Mouse (Mus musculus) megakaryocyte, embryonic 14.5 days (primary cell): ENCODE results near the gene Vav2.

Experiments used
- FLI1 ChIP-seq: IDR thresholded peaks from 2 replicates; pipeline ENCODE4 v1.6.1; 2012; ENCODE audit warnings: low read length, inconsistent platforms, mixed read lengths
- GATA1 ChIP-seq: IDR thresholded peaks from 3 replicates; pipeline ENCODE4 v1.6.1; 2012; ENCODE audit warnings: mixed read lengths, low read length, inconsistent platforms, borderline replicate concordance

DNA sequence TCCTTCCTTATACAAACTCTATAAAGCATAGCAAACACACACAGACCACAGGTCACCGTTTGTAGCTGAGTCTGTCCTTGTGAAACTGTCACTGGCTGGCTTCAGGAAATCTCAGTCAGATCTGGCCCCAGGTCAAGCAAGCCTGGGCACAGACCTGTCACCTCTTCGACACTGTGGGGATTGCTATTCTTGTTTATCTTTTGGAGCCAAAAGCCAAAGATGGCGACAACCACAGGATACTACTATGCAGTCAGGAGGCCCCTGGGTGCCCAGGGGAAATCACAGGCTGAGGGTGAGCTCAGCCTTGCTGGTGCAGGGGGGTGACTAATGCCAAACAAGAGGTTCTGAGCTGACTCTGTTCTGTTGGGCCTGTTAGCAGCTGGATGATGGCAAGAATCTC, 10.4 kb downstream of the Vav2 start:
- TF ChIP-seq GATA1 (no peak), FLI1 (no peak)
